Mouse (Mus musculus) embryonic facial prominence, embryonic 11.5 days (tissue): ENCODE data around the gene Fxr2. TPM values are rescaled to one million over a fixed set of nuclear protein-coding genes. Genes with fewer than 3 reads are reported as not detected.
"Not testable (repeated sequence)": the region's sequence is repeated elsewhere in the genome, so short reads cannot be mapped to it uniquely, and the experiment has no call there.

Experiments used
- ATAC-seq: fragments of 200-750 bp; cut with Nextera tagmentation; replicated peaks from 2 replicates; pipeline ENCODE4 v1.8.0; 2017; ENCODE audit warnings: low read depth; ENCODE audit not compliant: insufficient number of reproducible peaks, low FRiP score, low TSS enrichment
- DNase-seq: peaks from one replicate; pipeline ENCODE4 v3.0.0-alpha.2; 2015; ENCODE audit warnings: low spot score
- H3K27ac ChIP-seq: fragments of 300-500 bp; sonication (generic); replicated peaks from 2 replicates; pipeline ENCODE4 v1.5.1; 2014; ENCODE audit warnings: mild to moderate bottlenecking, low read depth, low read length, control low read depth
- H3K27me3 ChIP-seq: fragments of 300-500 bp; sonication (generic); 2 replicates; pipeline ENCODE4 v1.6.1; 2014; ENCODE audit warnings: mild to moderate bottlenecking, low read length, moderate library complexity, mixed read lengths; ENCODE audit not compliant: control insufficient read depth, insufficient read depth
- H3K36me3 ChIP-seq: fragments of 300-500 bp; sonication (generic); replicated peaks from 2 replicates; pipeline ENCODE4 v1.6.1; 2014; ENCODE audit warnings: low read depth, mild to moderate bottlenecking, low read length, moderate library complexity, mixed read lengths; ENCODE audit not compliant: control insufficient read depth, insufficient read depth
- H3K4me1 ChIP-seq: fragments of 300-500 bp; sonication (generic); 2 replicates; pipeline ENCODE4 v1.6.1; 2014; ENCODE audit warnings: low read length, mixed read lengths; ENCODE audit not compliant: control insufficient read depth, insufficient read depth
- H3K4me2 ChIP-seq: fragments of 300-500 bp; sonication (generic); 2 replicates; pipeline ENCODE4 v1.6.1; 2014; ENCODE audit warnings: low read depth, mild to moderate bottlenecking, control low read depth, low read length, moderate library complexity
- H3K4me3 ChIP-seq: fragments of 300-500 bp; sonication (generic); 2 replicates; pipeline ENCODE4 v1.5.1; 2014; ENCODE audit warnings: low read depth, low read length, control low read depth
- H3K9ac ChIP-seq: fragments of 300-500 bp; sonication (generic); replicated peaks from 2 replicates; pipeline ENCODE4 v1.6.1; 2014; ENCODE audit warnings: mild to moderate bottlenecking, control low read depth, low read length
- H3K9me3 ChIP-seq: fragments of 300-500 bp; sonication (generic); replicated peaks from 2 replicates; pipeline ENCODE4 v1.6.1; 2016; ENCODE audit warnings: mild to moderate bottlenecking, low read length, inconsistent platforms, mixed read lengths; ENCODE audit not compliant: control insufficient read depth
- WGBS: fragments of 180-500 bp; shearing (Covaris S2); extraction: QIAGEN DNeasy Blood & Tissue Kit; methylation state at CpG from one replicate; pipeline ENCODE4 v1.1.7; 2014; 5-methylcytosine and 5-hydroxymethylcytosine counted together
- polyA plus RNA-seq: library from polyadenylated mRNA; unstranded; fragments of >200 nt; fragmentation: Nextera tagmentation; extraction: Ambion mirVana; gene quantifications from 2 replicates; pipeline ENCODE4 v1.2.1, GENCODE M21; 2014

The Fxr2 gene
- polyA plus RNA-seq, 1 experiment from 2014 or later = 24.3 TPM

- H3K27me3 ChIP-seq = no peaks in the 10 kb centered on the region
- ATAC-seq = no peak
- no peak for DNase-seq
- H3K9me3 ChIP-seq = no peaks in the 10 kb centered on the region
- no peaks in the 10 kb centered on the region for H3K4me1 ChIP-seq
- no peak overlapping the region for H3K27ac ChIP-seq
- H3K36me3 ChIP-seq = no peaks in the 10 kb centered on the region
- WGBS = 70% methylated on average over 4 of the region's 4 CpGs
- no peak overlapping the region for H3K4me2 ChIP-seq
- H3K9ac ChIP-seq = no peak overlapping the region; the same call in 1 of the 2 replicates
- no peak overlapping the region for H3K4me3 ChIP-seq
Observed at GRCm38 (mm10) chr11:69623006-69623405, 9.8 kb upstream of the Fxr2 start.

- DNase-seq = not testable (repeated sequence)
Observed at GRCm38 (mm10) chr11:69624339-69624738, 8.5 kb upstream of the Fxr2 start.

GRCm38 (mm10) chr11:69628286-69628685, 4.5 kb upstream of the Fxr2 start:
- H3K9me3 ChIP-seq = no peaks in the 10 kb centered on the region
- H3K4me1 ChIP-seq = no peaks in the 10 kb centered on the region
- H3K27me3 ChIP-seq = no peaks in the 10 kb centered on the region
- no peak overlapping the region for H3K4me3 ChIP-seq
- WGBS = 34% methylated on average over 6 of the region's 6 CpGs
- peak; percentile 92 for DNase-seq
- no peak for ATAC-seq
- H3K9ac ChIP-seq = no peak overlapping the region
- no peak overlapping the region for H3K27ac ChIP-seq
- H3K36me3 ChIP-seq = no peaks in the 10 kb centered on the region; the same call in 1 of the 2 replicates
- no peak overlapping the region for H3K4me2 ChIP-seq

More at GRCm38 (mm10) chr11:69624339-69624738, 8.5 kb upstream of the Fxr2 start:
- H3K27ac ChIP-seq, H3K36me3 ChIP-seq, H3K4me1 ChIP-seq, H3K27me3 ChIP-seq, H3K4me3 ChIP-seq, H3K9me3 ChIP-seq, ATAC-seq, H3K4me2 ChIP-seq, H3K9ac ChIP-seq: not testable (repeated sequence)
- whole genome bisulfite sequencing = 88% methylated on average over 2 of the region's 2 CpGs

GRCm38 (mm10) chr11:69629802-69630201, 3.0 kb upstream of the Fxr2 start:
- H3K4me2 ChIP-seq = no peak overlapping the region
- H3K9me3 ChIP-seq = no peaks in the 10 kb centered on the region
- 67% methylated on average over 1 of the region's 1 CpGs for WGBS
- H3K27ac ChIP-seq = no peak overlapping the region
- H3K9ac ChIP-seq = no peak overlapping the region
- DNase-seq (peak; percentile 32), ATAC-seq (no peak)
- no peaks in the 10 kb centered on the region; the same call in 1 of the 2 replicates for H3K36me3 ChIP-seq
- H3K4me3 ChIP-seq = no peak overlapping the region
- H3K4me1 ChIP-seq = no peaks in the 10 kb centered on the region
- H3K27me3 ChIP-seq = no peaks in the 10 kb centered on the region

- peak overlapping the region; percentile 98 for H3K4me3 ChIP-seq
- H3K27ac ChIP-seq = peak overlapping the region; percentile 95
- ATAC-seq (peak; percentile 61), DNase-seq (no peak)
- H3K9me3 ChIP-seq = no peaks in the 10 kb centered on the region
- no peaks in the 10 kb centered on the region; the same call in 1 of the 2 replicates for H3K36me3 ChIP-seq
- H3K9ac ChIP-seq = peak overlapping the region; percentile 97
- H3K4me1 ChIP-seq = no peaks in the 10 kb centered on the region
- H3K27me3 ChIP-seq = no peaks in the 10 kb centered on the region
- peak overlapping the region; percentile 74 for H3K4me2 ChIP-seq
- under 1% methylated on average over 37 of the region's 50 CpGs for WGBS
Observed at GRCm38 (mm10) chr11:69633128-69633866, 507 bp downstream of the Fxr2 start.

GRCm38 (mm10) chr11:69635471-69635870, 2.7 kb downstream of the Fxr2 start:
- Histone ChIP-seq H3K36me3 (peaks cover 3% of the 10 kb centered on the region), H3K27me3 (no peaks in the 10 kb centered on the region), H3K4me1 (no peaks in the 10 kb centered on the region), H3K27ac (no peak overlapping the region), H3K4me2 (no peak overlapping the region), H3K9me3 (no peaks in the 10 kb centered on the region), H3K9ac (no peak overlapping the region), H3K4me3 (no peak overlapping the region)
- no peak for DNase-seq
- no peak for ATAC-seq
- 87% methylated on average over 3 of the region's 3 CpGs for WGBS

- Histone ChIP-seq H3K4me1 (no peaks in the 10 kb centered on the region), H3K27ac (no peak overlapping the region), H3K9ac (no peak overlapping the region), H3K4me2 (no peak overlapping the region), H3K4me3 (no peak overlapping the region), H3K36me3 (peaks cover 38% of the 10 kb centered on the region), H3K27me3 (no peaks in the 10 kb centered on the region), H3K9me3 (no peaks in the 10 kb centered on the region)
- ATAC-seq (no peak), DNase-seq (no peak)
- WGBS = 92% methylated on average over 5 of the region's 5 CpGs
Observed at GRCm38 (mm10) chr11:69645860-69646259, 13.1 kb downstream of the Fxr2 start.

GRCm38 (mm10) chr11:69653399-69653798, 20.6 kb downstream of the Fxr2 start:
- H3K36me3 ChIP-seq = peaks cover 29% of the 10 kb centered on the region
- H3K27ac ChIP-seq = no peak overlapping the region
- 70% methylated on average over 5 of the region's 5 CpGs for WGBS
- H3K27me3 ChIP-seq = no peaks in the 10 kb centered on the region
- H3K4me2 ChIP-seq = no peak overlapping the region
- DNase-seq (no peak), ATAC-seq (no peak)
- no peaks in the 10 kb centered on the region for H3K9me3 ChIP-seq
- no peaks in the 10 kb centered on the region; the same call in 1 of the 2 replicates for H3K4me1 ChIP-seq
- no peak overlapping the region for H3K4me3 ChIP-seq
- H3K9ac ChIP-seq = no peak overlapping the region
